ENCODE assay signal across 25 mouse cellular contexts in genomic region chr2:4757218-4757617, GRCm38 (mm10).
"Had no signal": no experiment of that assay in that cellular context is flagged by ENCODE, and none has a peak within 500 bp of the region (broad histone marks: within the 10 kb centered on the region; RNA-seq: fewer than 3 reads in every experiment).

No protein-coding gene starts in this region.

- H3K36me3 ChIP-seq: forebrain, embryonic 15.5 days; heart, embryonic 13.5 days; heart, embryonic 15.5 days; hindbrain, embryonic 15.5 days; kidney, embryonic 15.5 days; limb, embryonic 12.5 days had no signal

- ATAC-seq: forebrain, embryonic 15.5 days; forebrain, postnatal 0 days; hindbrain, postnatal 0 days; intestine, embryonic 16.5 days had no signal

- H3K4me3 ChIP-seq: forebrain, embryonic 15.5 days; heart, embryonic 13.5 days; heart, embryonic 15.5 days; hindbrain, embryonic 13.5 days; hindbrain, embryonic 15.5 days; kidney, embryonic 15.5 days; limb, embryonic 12.5 days had no signal

- H3K27me3 ChIP-seq: forebrain, embryonic 15.5 days; heart, embryonic 13.5 days; heart, embryonic 15.5 days; hindbrain, embryonic 13.5 days; hindbrain, embryonic 15.5 days; kidney, embryonic 15.5 days; limb, embryonic 12.5 days had no signal

- DNase-seq: forebrain, postnatal 0 days; gastrocnemius, postnatal 14 days; gastrocnemius, postnatal 36 days; heart, adult 18-20 months; heart, postnatal 14 days; heart, postnatal 36 days; kidney, adult 11 months; kidney, adult 2 months; kidney, adult 9 months; kidney, postnatal 14 days; kidney, postnatal 36 days; layer of hippocampus, adult 9-11 months; layer of hippocampus, postnatal 36 days; left cerebral cortex, postnatal 4 days had no signal

- H3K9ac ChIP-seq: forebrain, embryonic 15.5 days; forebrain, postnatal 0 days; heart, embryonic 13.5 days; heart, embryonic 15.5 days; hindbrain, embryonic 13.5 days; hindbrain, embryonic 15.5 days; kidney, embryonic 15.5 days; limb, embryonic 12.5 days had no signal

- H3K9me3 ChIP-seq: forebrain, embryonic 15.5 days; heart, embryonic 13.5 days; heart, embryonic 15.5 days; hindbrain, embryonic 13.5 days; hindbrain, embryonic 15.5 days; kidney, embryonic 15.5 days; limb, embryonic 12.5 days had no signal

- H3K27ac ChIP-seq: forebrain, embryonic 15.5 days; heart, embryonic 13.5 days; heart, embryonic 15.5 days; hindbrain, embryonic 13.5 days; hindbrain, embryonic 15.5 days; hindbrain, postnatal 0 days; kidney, embryonic 15.5 days; kidney, postnatal 0 days; limb, embryonic 12.5 days had no signal

- H3K4me1 ChIP-seq: forebrain, embryonic 15.5 days; heart, embryonic 13.5 days; heart, embryonic 15.5 days; hindbrain, embryonic 13.5 days; hindbrain, embryonic 15.5 days; kidney, embryonic 15.5 days; limb, embryonic 12.5 days had no signal

- H3K4me2 ChIP-seq: forebrain, embryonic 15.5 days; heart, embryonic 11.5 days; heart, embryonic 13.5 days; heart, embryonic 15.5 days; hindbrain, embryonic 13.5 days; hindbrain, embryonic 15.5 days; kidney, embryonic 15.5 days; limb, embryonic 12.5 days had no signal
